Mouse (Mus musculus): ENCODE results near the gene Inpp1. TPM values are rescaled to one million over a fixed set of nuclear protein-coding genes. Genes with fewer than 3 reads are reported as not detected.

Inpp1 gene
- polyA plus RNA-seq, 1 experiment from 2014 or later = 16.6 TPM

Other genes with a start within 250 kb of the Inpp1 start
- 9.5 and 10.1 TPM in 2 replicates for gene Nemp2, start 187.0 kb downstream of the Inpp1 start, polyA plus RNA-seq (2014; fragmentation: Nextera tagmentation; extraction: Ambion mirVana)
- gene Mfsd6, start 90.2 kb downstream of the Inpp1 start, polyA plus RNA-seq (2014; fragmentation: Nextera tagmentation; extraction: Ambion mirVana) = 4.3 and 7.2 TPM in 2 replicates
- gene Hibch, start 27.2 kb upstream of the Inpp1 start, polyA plus RNA-seq (2014; fragmentation: Nextera tagmentation; extraction: Ambion mirVana) = 25.0 and 25.9 TPM in 2 replicates
- gene 1700019D03Rik, start 202.5 kb upstream of the Inpp1 start, polyA plus RNA-seq (2014; fragmentation: Nextera tagmentation; extraction: Ambion mirVana) = 2.1 and 2.5 TPM in 2 replicates
- 0.32 and 0.73 TPM in 2 replicates for gene Mstn, start 244.0 kb upstream of the Inpp1 start, polyA plus RNA-seq (2014; fragmentation: Nextera tagmentation; extraction: Ambion mirVana)